Mouse (Mus musculus) Muller cell, postnatal 12 days (primary cell): Measurements from ENCODE around the gene Cwf19l1.

Experiments used
- DNase-seq: peaks from one replicate; pipeline ENCODE4 v3.0.0-alpha.2; 2015; ENCODE audit errors: inconsistent ontology term

Cwf19l1 gene

GRCm38 (mm10) chr19:44117793-44118192 lies 17.9 kb downstream of the Cwf19l1 start:
- DNase-seq: no peak

- DNase-seq: no peak
These were observed 24.0 kb downstream of the Cwf19l1 start for GRCm38 (mm10) chr19:44111706-44112105.

- no peak for DNase-seq
These were observed 25.3 kb downstream of the Cwf19l1 start for GRCm38 (mm10) chr19:44110356-44110755.

GRCm38 (mm10) chr19:44108996-44109395 lies 26.7 kb downstream of the Cwf19l1 start:
- DNase-seq: peak; percentile 60

GRCm38 (mm10) chr19:44107661-44108521 lies 27.8 kb downstream of the Cwf19l1 start:
- DNase-seq: no peak

GRCm38 (mm10) chr19:44106831-44107660 lies 28.6 kb downstream of the Cwf19l1 start, which contains the start of gene Chuk:
Chuk (minus strand) TSS chr19:44107480.
- peak; percentile 92 for DNase-seq

GRCm38 (mm10) chr19:44104393-44104792 lies 31.3 kb downstream of the Cwf19l1 start:
- no peak for DNase-seq

GRCm38 (mm10) chr19:44103001-44103400 lies 32.7 kb downstream of the Cwf19l1 start:
- DNase-seq: no peak

- no peak for DNase-seq
These were observed 34.8 kb downstream of the Cwf19l1 start for GRCm38 (mm10) chr19:44100840-44101239.

- peak; percentile 77 for DNase-seq
These were observed 49.4 kb downstream of the Cwf19l1 start for GRCm38 (mm10) chr19:44086278-44086677.

- DNase-seq: no peak
These were observed 54.8 kb downstream of the Cwf19l1 start for GRCm38 (mm10) chr19:44080920-44081319.

GRCm38 (mm10) chr19:44080023-44080422 lies 55.7 kb downstream of the Cwf19l1 start:
- no peak for DNase-seq

- no peak for DNase-seq
These were observed 58.7 kb downstream of the Cwf19l1 start for GRCm38 (mm10) chr19:44077024-44077423.

GRCm38 (mm10) chr19:44076457-44076856 lies 59.2 kb downstream of the Cwf19l1 start:
- no peak for DNase-seq

- DNase-seq: no peak
These were observed 60.7 kb downstream of the Cwf19l1 start for GRCm38 (mm10) chr19:44074986-44075385.

- no peak for DNase-seq
These were observed 64.5 kb downstream of the Cwf19l1 start for GRCm38 (mm10) chr19:44071166-44071565.

- no peak for DNase-seq
These were observed 65.8 kb downstream of the Cwf19l1 start for GRCm38 (mm10) chr19:44069914-44070232.

- DNase-seq: peak; percentile 90
These were observed 66.4 kb downstream of the Cwf19l1 start, which contains the start of gene Erlin1 for GRCm38 (mm10) chr19:44069121-44069913. Erlin1 (minus strand) TSS chr19:44069785.

GRCm38 (mm10) chr19:44068232-44068631 lies 67.4 kb downstream of the Cwf19l1 start:
- DNase-seq: no peak

- no peak for DNase-seq
These were observed 68.2 kb downstream of the Cwf19l1 start for GRCm38 (mm10) chr19:44067323-44068049.

GRCm38 (mm10) chr19:44064734-44065133 lies 70.9 kb downstream of the Cwf19l1 start:
- no peak for DNase-seq
